Mouse (Mus musculus) retina, postnatal 7 days (tissue): ENCODE results near the gene Gm13696.
A peak's percentile ranks its signal among the peaks of the same experiment; 100 is the strongest.
"Not testable (repeated sequence)": the region's sequence is repeated elsewhere in the genome, so short reads cannot be mapped to it uniquely, and the experiment has no call there.

Source experiments
- DNase-seq: peaks from one replicate; pipeline ENCODE4 v3.0.0-alpha.2; 2012; ENCODE audit warnings: low read depth, low spot score

The Gm13696 gene

GRCm38 (mm10) chr2:83972823-83973222 is at the start of gene Gm13696:
Gm13696 (plus strand) TSS chr2:83973123.
- DNase-seq = not testable (repeated sequence)

- DNase-seq = no peak
Observed at GRCm38 (mm10) chr2:83929478-83930088, 43.3 kb upstream of the Gm13696 start.

DNA sequence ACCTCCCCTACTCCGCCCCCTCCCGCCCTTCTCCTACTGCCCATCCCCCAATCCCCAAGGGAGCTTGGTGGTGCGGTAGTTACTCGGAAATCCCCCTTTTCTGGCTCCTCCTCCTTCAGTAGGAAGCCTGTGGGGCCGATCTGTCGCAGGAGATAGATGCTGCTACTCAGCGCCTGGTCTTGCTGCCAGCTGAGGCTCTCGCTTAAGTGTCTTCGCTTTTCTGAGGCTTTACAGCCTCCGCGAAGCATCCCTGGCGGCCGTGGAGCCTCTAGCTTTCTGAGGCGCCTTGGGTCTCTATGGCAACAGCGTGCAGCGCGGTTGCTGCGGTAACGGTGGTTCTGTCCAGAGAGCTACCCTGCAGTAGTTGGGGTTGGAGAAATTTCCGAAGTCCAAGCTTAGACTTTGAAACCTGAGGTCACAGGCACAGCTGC is 32.0 kb upstream of the Gm13696 start, which contains the start of gene Zswim2:
Gene Zswim2, minus strand, starts transcription at position 298 of the 431 bp plus-strand sequence.
- peak; percentile 24 for DNase-seq

DNA sequence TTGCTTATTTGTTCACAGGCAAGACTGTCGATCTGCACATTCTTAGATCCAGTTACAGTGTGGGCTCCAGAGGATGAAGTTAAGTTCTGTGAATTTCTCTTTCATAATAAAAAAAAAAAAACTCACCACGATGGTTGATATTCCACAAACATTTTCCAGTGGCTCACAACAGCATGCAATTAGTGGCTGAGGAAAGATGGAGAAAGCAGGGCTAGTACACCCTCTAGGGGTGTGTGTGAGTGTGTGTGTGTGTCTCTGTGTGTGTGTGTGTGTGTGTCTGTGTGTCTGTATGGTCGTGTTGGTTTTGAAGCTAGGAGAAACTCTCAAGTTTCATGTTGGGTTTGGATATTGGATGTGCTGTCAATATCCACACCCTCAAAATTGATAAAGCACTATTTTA is 31.5 kb upstream of the Gm13696 start:
- no peak for DNase-seq

GRCm38 (mm10) chr2:83941792-83942191 is 31.1 kb upstream of the Gm13696 start:
- no peak for DNase-seq

DNA sequence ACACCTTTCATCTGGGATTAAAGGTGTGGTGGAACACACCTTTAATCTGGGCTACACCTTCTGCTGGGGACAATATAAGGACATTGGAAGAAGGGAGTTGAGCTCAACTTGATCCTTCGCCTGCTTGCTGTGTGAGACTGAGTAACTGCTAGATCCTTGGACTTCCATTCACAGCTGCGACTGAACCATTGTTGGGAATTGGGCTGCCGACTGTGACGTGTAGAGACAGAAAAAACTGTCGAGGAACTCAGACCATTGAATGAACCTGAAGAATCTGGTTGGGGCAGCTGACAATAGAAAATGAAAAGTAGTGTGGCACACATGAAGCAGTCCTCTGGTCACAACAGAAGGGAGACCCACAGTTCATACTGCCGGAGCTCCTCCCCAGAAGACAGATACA is 17.5 kb upstream of the Gm13696 start, which contains the start of gene Gm13698:
Gene Gm13698, plus strand, starts transcription at position 301 of the 400 bp plus-strand sequence.
- not testable (repeated sequence) for DNase-seq

GRCm38 (mm10) chr2:83961203-83961602 is 11.7 kb upstream of the Gm13696 start, which contains the start of gene Gm13693:
Gm13693 (plus strand) TSS chr2:83961503.
- not testable (repeated sequence) for DNase-seq

DNA sequence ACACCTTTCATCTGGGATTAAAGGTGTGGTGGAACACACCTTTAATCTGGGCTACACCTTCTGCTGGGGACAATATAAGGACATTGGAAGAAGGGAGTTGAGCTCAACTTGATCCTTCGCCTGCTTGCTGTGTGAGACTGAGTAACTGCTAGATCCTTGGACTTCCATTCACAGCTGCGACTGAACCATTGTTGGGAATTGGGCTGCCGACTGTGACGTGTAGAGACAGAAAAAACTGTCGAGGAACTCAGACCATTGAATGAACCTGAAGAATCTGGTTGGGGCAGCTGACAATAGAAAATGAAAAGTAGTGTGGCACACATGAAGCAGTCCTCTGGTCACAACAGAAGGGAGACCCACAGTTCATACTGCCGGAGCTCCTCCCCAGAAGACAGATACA is 5.9 kb upstream of the Gm13696 start, which contains the start of gene Gm13695:
Gene Gm13695, plus strand, starts transcription at position 301 of the 400 bp plus-strand sequence.
- not testable (repeated sequence) for DNase-seq

GRCm38 (mm10) chr2:83978633-83979032 is 5.7 kb downstream of the Gm13696 start, which contains the start of gene Gm13694:
Gm13694 (plus strand) TSS chr2:83978933.
- DNase-seq = not testable (repeated sequence)

GRCm38 (mm10) chr2:83984443-83984842 is 11.5 kb downstream of the Gm13696 start, which contains the start of gene Gm13697:
Gm13697 (plus strand) TSS chr2:83984743.
- not testable (repeated sequence) for DNase-seq

DNA sequence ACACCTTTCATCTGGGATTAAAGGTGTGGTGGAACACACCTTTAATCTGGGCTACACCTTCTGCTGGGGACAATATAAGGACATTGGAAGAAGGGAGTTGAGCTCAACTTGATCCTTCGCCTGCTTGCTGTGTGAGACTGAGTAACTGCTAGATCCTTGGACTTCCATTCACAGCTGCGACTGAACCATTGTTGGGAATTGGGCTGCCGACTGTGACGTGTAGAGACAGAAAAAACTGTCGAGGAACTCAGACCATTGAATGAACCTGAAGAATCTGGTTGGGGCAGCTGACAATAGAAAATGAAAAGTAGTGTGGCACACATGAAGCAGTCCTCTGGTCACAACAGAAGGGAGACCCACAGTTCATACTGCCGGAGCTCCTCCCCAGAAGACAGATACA is 17.3 kb downstream of the Gm13696 start, which contains the start of gene Gm13691:
Gene Gm13691, plus strand, starts transcription at position 301 of the 400 bp plus-strand sequence.
- DNase-seq = not testable (repeated sequence)

- not testable (repeated sequence) for DNase-seq
Observed at GRCm38 (mm10) chr2:83993639-83994255, 20.8 kb downstream of the Gm13696 start.

GRCm38 (mm10) chr2:83994526-83994925 is 21.6 kb downstream of the Gm13696 start:
- DNase-seq = not testable (repeated sequence)

DNA sequence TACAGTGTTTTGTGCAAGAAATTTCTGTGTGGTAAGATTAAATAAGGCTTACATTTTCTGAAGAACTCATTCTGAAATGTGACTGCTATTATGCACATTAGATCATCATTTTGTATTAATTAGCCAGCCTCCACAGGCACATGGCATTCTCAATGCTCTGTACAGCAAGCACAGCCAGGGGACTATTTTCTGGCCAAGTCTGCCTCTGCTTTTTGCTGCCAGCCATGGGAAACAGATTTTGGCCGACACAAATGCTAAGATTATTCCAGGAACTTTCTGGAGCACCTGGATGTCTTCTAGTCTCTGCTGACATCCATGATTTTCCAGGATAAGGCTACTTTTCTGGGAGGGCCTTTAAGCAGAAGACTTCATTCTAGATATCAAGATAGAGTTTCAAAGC is 36.0 kb downstream of the Gm13696 start:
- no peak for DNase-seq

GRCm38 (mm10) chr2:84009818-84010217 is 36.9 kb downstream of the Gm13696 start:
- DNase-seq = no peak

DNA sequence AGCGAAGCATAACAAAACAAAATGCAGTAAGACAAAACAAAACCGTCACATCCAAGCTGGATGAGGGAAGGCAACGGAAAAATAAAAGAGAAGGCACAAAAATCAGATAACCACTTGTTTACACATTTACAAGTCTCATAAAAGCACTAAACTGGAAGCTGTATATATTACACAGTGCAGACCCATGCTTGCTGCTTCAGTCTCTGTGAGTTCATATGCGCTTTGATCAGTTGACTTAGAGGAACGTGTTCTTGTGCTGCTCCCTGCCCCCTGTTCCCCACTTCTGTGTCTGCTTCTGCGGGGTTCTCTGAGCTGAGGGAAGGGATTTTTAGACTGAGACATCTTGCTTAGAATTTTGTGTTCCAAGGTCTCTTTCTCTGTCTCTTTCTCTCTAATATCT is 41.6 kb downstream of the Gm13696 start:
- no peak for DNase-seq

GRCm38 (mm10) chr2:84016291-84016690 is 43.4 kb downstream of the Gm13696 start:
- not testable (repeated sequence) for DNase-seq

- DNase-seq = no peak
Observed at GRCm38 (mm10) chr2:84018330-84018729, 45.4 kb downstream of the Gm13696 start.

GRCm38 (mm10) chr2:84019519-84020305 is 46.8 kb downstream of the Gm13696 start:
- no peak for DNase-seq

DNA sequence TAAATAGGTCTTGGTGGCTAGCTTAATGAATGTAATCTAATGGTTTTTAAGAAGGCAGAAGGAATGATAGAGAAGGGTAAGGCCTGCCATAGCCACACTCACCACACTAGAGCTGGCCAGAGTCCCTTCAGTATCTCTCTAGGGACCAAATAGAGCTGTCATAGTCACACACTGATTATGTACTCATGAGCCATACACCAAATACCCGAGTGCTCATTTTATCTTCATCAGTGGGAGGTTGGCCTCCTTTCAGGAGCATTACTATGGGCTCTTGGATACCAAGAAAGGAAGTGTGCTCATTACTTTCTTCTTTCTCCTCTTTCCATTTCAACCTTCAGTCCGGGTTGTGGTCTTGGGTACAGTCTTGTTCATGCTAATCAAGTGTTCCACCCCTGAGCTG is 49.0 kb downstream of the Gm13696 start:
- DNase-seq = no peak

GRCm38 (mm10) chr2:84022905-84023304 is 50.0 kb downstream of the Gm13696 start:
- DNase-seq = no peak

DNA sequence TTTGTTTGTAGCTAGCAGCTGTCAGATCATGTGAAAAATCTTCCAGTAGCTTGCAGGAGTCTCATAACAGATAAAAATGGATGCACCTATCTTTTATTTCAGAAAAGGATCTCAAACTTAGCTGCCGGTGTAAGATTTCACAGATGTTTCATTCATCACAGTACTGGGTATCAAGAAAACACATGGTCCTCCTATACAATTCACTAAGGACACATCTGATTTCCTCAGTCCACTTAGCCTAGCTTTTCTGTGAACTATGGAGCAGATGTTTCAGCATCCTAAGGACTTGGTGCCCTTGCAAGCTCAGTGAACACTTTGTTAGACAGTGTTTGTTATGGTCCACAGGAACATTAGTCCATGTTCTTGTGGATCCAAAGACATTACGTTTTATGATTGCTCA is 50.4 kb downstream of the Gm13696 start:
- no peak for DNase-seq
